Mouse (Mus musculus) megakaryocyte, embryonic 14.5 days (primary cell): ENCODE results near the gene Zfp217.

Experiments used
- FLI1 ChIP-seq: IDR thresholded peaks from 2 replicates; pipeline ENCODE4 v1.6.1; 2012; ENCODE audit warnings: low read length, inconsistent platforms, mixed read lengths
- GATA1 ChIP-seq: IDR thresholded peaks from 3 replicates; pipeline ENCODE4 v1.6.1; 2012; ENCODE audit warnings: mixed read lengths, low read length, inconsistent platforms, borderline replicate concordance

- TF ChIP-seq GATA1 (no peak), FLI1 (no peak)
Measured at GRCm38 (mm10) chr2:170158251-170158650, 10.3 kb upstream of the Zfp217 start.
